Mouse (Mus musculus) liver, postnatal 0 days (tissue): ENCODE results near the gene Tmem168.

Experiments
- CTCF ChIP-seq: sonication (generic); IDR thresholded peaks from 2 replicates; pipeline ENCODE4 v1.5.1; 2016; ENCODE audit warnings: antibody characterized with exemption, low read depth
- EP300 ChIP-seq: IDR thresholded peaks from 2 replicates; pipeline ENCODE4 v1.6.1; 2016; ENCODE audit warnings: antibody characterized with exemption, low read depth, mild to moderate bottlenecking

DNA sequence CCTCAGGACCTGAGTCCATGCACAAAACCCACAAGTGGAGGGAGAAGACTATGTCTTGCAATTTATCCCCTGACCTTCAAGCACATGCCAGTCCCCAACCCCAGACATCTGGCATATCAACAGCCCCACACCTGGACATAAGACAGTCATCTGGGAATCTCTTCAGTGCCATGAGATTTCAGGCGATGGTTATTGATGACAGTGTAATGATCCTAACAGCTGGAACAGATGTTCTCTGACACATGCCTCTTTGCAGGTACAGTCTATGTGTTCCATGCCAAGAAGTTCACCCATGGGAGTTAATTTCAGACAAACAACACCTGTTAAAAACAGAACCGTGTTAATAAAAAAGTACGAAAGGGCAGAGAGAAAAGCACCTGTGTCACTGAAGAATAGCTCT is 5.8 kb upstream of the Tmem168 start:
- no peak for TF ChIP-seq EP300
- no peak for TF ChIP-seq CTCF
